Mouse (Mus musculus): ENCODE data around the gene Olfr847. TPM values are rescaled to one million over a fixed set of nuclear protein-coding genes. Genes with fewer than 3 reads are reported as not detected.

Gene Olfr847
- polyA plus RNA-seq (2012) = not detected in 2 replicates

DNA sequence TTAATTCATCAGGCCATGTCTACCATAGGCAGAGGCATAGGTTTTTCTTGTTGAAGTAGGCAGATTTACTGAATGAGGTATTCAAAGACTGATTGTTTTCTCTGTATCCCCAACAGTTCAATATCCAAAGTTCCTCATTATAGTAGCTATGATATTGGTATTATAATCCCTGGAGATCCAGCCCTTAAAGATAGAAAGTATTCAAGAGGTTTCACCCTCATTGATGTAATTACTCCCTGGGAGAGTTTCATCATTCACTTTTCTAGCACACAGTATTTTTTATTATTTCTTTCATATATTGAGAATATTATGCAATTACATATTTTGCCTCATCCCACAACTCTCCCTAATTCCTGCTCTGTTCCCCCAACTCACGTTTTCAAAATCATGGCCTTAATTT lies at the start of gene Olfr847:
Olfr847 (minus strand) TSS at position 101 of the 400 bp plus-strand sequence.
- Histone ChIP-seq H3K4me1 (ENCODE audit: control insufficient read depth) (no peaks in the 10 kb centered on the region), H3K4me3 (replicated peaks) (no peak within 1 kb of the TSS), H3K9me3 (ENCODE audit: control insufficient read depth, low read length) (peaks cover 2% of the 10 kb centered on the region; the same call in 1 of the 2 replicates), H3K27me3 (ENCODE audit: control insufficient read depth) (no peaks in the 10 kb centered on the region), H3K36me3 (ENCODE audit: control insufficient read depth) (no peaks in the 10 kb centered on the region)
- TF ChIP-seq GATA1 (IDR thresholded peaks at IDR 0.05; ENCODE audit: low read length) (no peak), TAL1 (IDR thresholded peaks at IDR 0.05; ENCODE audit: low read length) (no peak)

DNA sequence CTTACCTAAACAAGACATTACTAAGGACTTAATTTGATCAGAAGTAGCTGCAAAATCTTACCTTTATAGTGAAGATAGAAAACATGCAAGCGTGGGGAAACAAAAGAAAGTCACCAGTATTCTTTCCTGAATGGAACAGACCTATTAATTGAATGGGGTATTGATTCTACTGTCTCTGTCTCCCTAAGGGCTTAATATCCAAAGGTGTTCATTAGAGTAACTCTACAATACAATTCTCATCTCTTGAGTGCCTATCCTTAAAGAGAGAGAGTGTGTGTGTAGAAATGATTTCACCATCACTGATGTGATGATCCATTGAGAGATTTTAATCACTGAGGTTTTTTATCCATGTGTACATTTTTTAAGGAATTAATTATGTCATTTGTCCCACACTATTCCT lies 14.6 kb downstream of the Olfr847 start, which contains the start of gene Olfr846:
Olfr846 (minus strand) TSS at position 101 of the 400 bp plus-strand sequence.
- TF ChIP-seq GATA1 (IDR thresholded peaks at IDR 0.05; ENCODE audit: low read length) (no peak), TAL1 (IDR thresholded peaks at IDR 0.05; ENCODE audit: low read length) (no peak)
- H3K36me3 ChIP-seq (ENCODE audit: control insufficient read depth) = no peaks in the 10 kb centered on the region
- no peak within 1 kb of the TSS for H3K4me3 ChIP-seq (replicated peaks)
- H3K9me3 ChIP-seq (ENCODE audit: control insufficient read depth, low read length) = peaks cover 3% of the 10 kb centered on the region; the same call in 1 of the 2 replicates
- H3K27me3 ChIP-seq (ENCODE audit: control insufficient read depth) = no peaks in the 10 kb centered on the region
- no peaks in the 10 kb centered on the region for H3K4me1 ChIP-seq (ENCODE audit: control insufficient read depth)

DNA sequence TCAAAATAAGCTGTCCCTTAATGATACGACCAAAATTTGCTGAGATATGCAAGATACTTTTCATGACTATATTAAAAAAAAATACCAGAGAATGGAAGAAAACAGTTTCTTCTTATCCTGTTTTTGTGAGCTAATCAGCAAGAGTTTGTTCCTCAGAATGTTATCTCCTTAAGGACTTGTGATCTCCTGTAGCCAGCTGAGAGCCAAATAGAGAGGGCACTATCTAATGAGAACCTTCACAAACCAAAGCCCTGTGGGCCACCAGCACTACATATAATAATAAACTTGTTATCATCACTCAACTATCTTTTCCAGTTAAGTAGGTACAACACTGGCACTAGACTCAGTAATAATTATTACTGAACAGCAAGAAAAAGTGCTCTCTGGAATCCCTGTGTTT lies 42.3 kb downstream of the Olfr847 start, which contains the start of gene Olfr845:
Olfr845 (plus strand) TSS at position 301 of the 400 bp plus-strand sequence.
- Histone ChIP-seq H3K36me3 (ENCODE audit: control insufficient read depth) (no peaks in the 10 kb centered on the region), H3K9me3 (ENCODE audit: control insufficient read depth, low read length) (no peaks in the 10 kb centered on the region), H3K4me3 (replicated peaks) (no peak within 1 kb of the TSS), H3K4me1 (ENCODE audit: control insufficient read depth) (no peaks in the 10 kb centered on the region), H3K27me3 (ENCODE audit: control insufficient read depth) (no peaks in the 10 kb centered on the region)
- TF ChIP-seq GATA1 (IDR thresholded peaks at IDR 0.05; ENCODE audit: low read length) = no peak
- no peak for TF ChIP-seq TAL1 (IDR thresholded peaks at IDR 0.05; ENCODE audit: low read length)

Other genes starting within 250 kb of the Olfr847 start
- gene Olfr837, start 242.4 kb downstream of the Olfr847 start, polyA plus RNA-seq (2012) = not detected in 2 replicates
- not detected in 2 replicates for gene Olfr839-ps1, start 201.4 kb downstream of the Olfr847 start, polyA plus RNA-seq (2012)
- gene Olfr843, start 126.7 kb downstream of the Olfr847 start, polyA plus RNA-seq (2012) = not detected in 2 replicates
- not detected in 2 replicates for gene Olfr844, start 62.3 kb downstream of the Olfr847 start, polyA plus RNA-seq (2012)
- not detected in 2 replicates for gene Olfr845, start 42.2 kb downstream of the Olfr847 start, polyA plus RNA-seq (2012)
- not detected in 2 replicates for gene Olfr846, start 14.7 kb downstream of the Olfr847 start, polyA plus RNA-seq (2012)
- gene Olfr849, start 61.6 kb upstream of the Olfr847 start, polyA plus RNA-seq (2012) = not detected in 2 replicates
- not detected in 2 replicates for gene Olfr850, start 99.6 kb upstream of the Olfr847 start, polyA plus RNA-seq (2012)
- not detected in 2 replicates for gene Olfr851, start 114.6 kb upstream of the Olfr847 start, polyA plus RNA-seq (2012)
- gene Olfr853, start 162.4 kb upstream of the Olfr847 start, polyA plus RNA-seq (2012) = not detected in 2 replicates
- gene Olfr854, start 188.7 kb upstream of the Olfr847 start, polyA plus RNA-seq (2012) = not detected in 2 replicates
- gene Olfr855, start 203.9 kb upstream of the Olfr847 start, polyA plus RNA-seq (2012) = not detected in 2 replicates
- 0.02 TPM in 1 of 2 replicates, not detected in the other for gene Zfp317, start 243.4 kb upstream of the Olfr847 start, polyA plus RNA-seq (2012)